In the genomic region with DNA sequence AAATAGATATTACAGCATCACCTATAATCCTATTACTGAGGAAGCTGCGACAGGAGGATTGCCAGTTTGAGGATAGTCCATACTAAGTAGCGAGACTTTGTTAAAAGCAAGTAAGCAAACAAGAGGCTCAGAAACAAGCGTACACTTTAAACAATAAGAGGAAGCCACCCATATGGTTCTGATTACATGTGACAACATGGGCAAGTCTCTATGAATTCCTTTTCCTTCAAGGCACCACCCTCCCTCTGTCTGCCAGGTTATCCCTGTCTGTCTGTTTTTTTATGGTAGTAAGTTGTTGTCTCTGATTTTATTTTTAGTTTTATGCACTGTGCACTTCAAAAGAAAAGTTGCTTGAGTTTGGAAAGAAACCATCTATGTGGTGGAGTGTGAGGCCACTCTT, we compare ENCODE assay signal across 27 mouse cellular contexts.
"Had no signal": no experiment of that assay in that cellular context is flagged by ENCODE, and none has a peak within 500 bp of the region (broad histone marks: within the 10 kb centered on the region; RNA-seq: fewer than 3 reads in every experiment).

No protein-coding gene starts in this region.

- H3K36me3 ChIP-seq: heart, embryonic 10.5 days; heart, embryonic 12.5 days; hindbrain, embryonic 13.5 days; hindbrain, embryonic 15.5 days; kidney, embryonic 15.5 days; limb, embryonic 13.5 days; liver, embryonic 13.5 days; liver, embryonic 15.5 days had no signal

- H3K9me3 ChIP-seq: heart, embryonic 10.5 days; heart, embryonic 12.5 days; hindbrain, embryonic 13.5 days; hindbrain, embryonic 15.5 days; kidney, embryonic 15.5 days; limb, embryonic 13.5 days; liver, embryonic 13.5 days; liver, embryonic 15.5 days had no signal

- H3K9ac ChIP-seq: heart, embryonic 12.5 days; hindbrain, embryonic 13.5 days; hindbrain, embryonic 15.5 days; kidney, embryonic 15.5 days; limb, embryonic 13.5 days; liver, embryonic 13.5 days; liver, embryonic 15.5 days; liver, postnatal 0 days had no signal

- DNase-seq: gastrocnemius, adult 2 months; gastrocnemius, postnatal 10 days; gastrocnemius, postnatal 25 days; heart, adult 18-20 months; heart, postnatal 10 days; heart, postnatal 36 days; kidney, adult 11 months; kidney, adult 2 months; kidney, adult 9 months; kidney, postnatal 14 days; kidney, postnatal 36 days; layer of hippocampus, adult 9-11 months; liver; liver, embryonic 13.5 days; liver, postnatal 0 days had no signal

- H3K4me1 ChIP-seq: heart, embryonic 10.5 days; heart, embryonic 12.5 days; hindbrain, embryonic 13.5 days; hindbrain, embryonic 15.5 days; kidney, embryonic 15.5 days; limb, embryonic 13.5 days; liver, embryonic 13.5 days; liver, embryonic 15.5 days had no signal

- H3K4me3 ChIP-seq: gastrocnemius, adult 2 months; heart, embryonic 10.5 days; heart, embryonic 12.5 days; hindbrain, embryonic 13.5 days; hindbrain, embryonic 15.5 days; kidney, embryonic 15.5 days; left cerebral cortex, adult 2 months; limb, embryonic 13.5 days; liver, embryonic 13.5 days; liver, embryonic 15.5 days had no signal

- H3K4me2 ChIP-seq: heart, embryonic 12.5 days; hindbrain, embryonic 13.5 days; hindbrain, embryonic 15.5 days; kidney, embryonic 15.5 days; limb, embryonic 13.5 days; liver, embryonic 11.5 days; liver, embryonic 13.5 days; liver, embryonic 15.5 days had no signal

- H3K27me3 ChIP-seq: heart, embryonic 12.5 days; hindbrain, embryonic 13.5 days; hindbrain, embryonic 15.5 days; kidney, embryonic 15.5 days; liver, embryonic 13.5 days; liver, embryonic 15.5 days had no signal

- ATAC-seq: hindbrain, postnatal 0 days; intestine, embryonic 16.5 days; liver, postnatal 0 days had no signal

- H3K27ac ChIP-seq: gastrocnemius, adult 2 months; heart, embryonic 10.5 days; hindbrain, embryonic 13.5 days; hindbrain, embryonic 15.5 days; hindbrain, postnatal 0 days; kidney, embryonic 15.5 days; kidney, postnatal 0 days; left cerebral cortex, adult 2 months; limb, embryonic 13.5 days; liver, embryonic 13.5 days; liver, embryonic 15.5 days had no signal
